Mouse (Mus musculus) c-Kit-negative CD71-positive TER-119-positive erythroid progenitor cells, embryonic 14.5 days (primary cell): ENCODE results near the gene Capn8.

Experiments
- DNase-seq: peaks from one replicate; pipeline ENCODE4 v3.0.0-alpha.2; 2013; ENCODE audit warnings: low read depth, low spot score

Gene Capn8

GRCm38 (mm10) chr1:182564408-182565120 lies at the start of gene Capn8:
TSS of gene Capn8 (plus strand) at chr1:182565007.
- DNase-seq: no peak

GRCm38 (mm10) chr1:182516758-182517676 lies 47.8 kb upstream of the Capn8 start, which contains the start of gene Capn2:
TSS of gene Capn2 (minus strand) at chr1:182517608.
- no peak for DNase-seq

- no peak for DNase-seq
Observed at GRCm38 (mm10) chr1:182517677-182518011, 47.2 kb upstream of the Capn8 start.

- DNase-seq: no peak
Observed at GRCm38 (mm10) chr1:182518143-182518680, 46.6 kb upstream of the Capn8 start.

GRCm38 (mm10) chr1:182518811-182519210 lies 46.0 kb upstream of the Capn8 start:
- DNase-seq: no peak

GRCm38 (mm10) chr1:182519341-182519740 lies 45.5 kb upstream of the Capn8 start:
- DNase-seq: no peak

- no peak for DNase-seq
Observed at GRCm38 (mm10) chr1:182520091-182520937, 44.5 kb upstream of the Capn8 start.

- DNase-seq: no peak
Observed at GRCm38 (mm10) chr1:182520938-182521500, 43.8 kb upstream of the Capn8 start.

- DNase-seq: no peak
Observed at GRCm38 (mm10) chr1:182522961-182523360, 41.8 kb upstream of the Capn8 start.

- no peak for DNase-seq
Observed at GRCm38 (mm10) chr1:182523692-182524091, 41.1 kb upstream of the Capn8 start.

- no peak for DNase-seq
Observed at GRCm38 (mm10) chr1:182525601-182526000, 39.2 kb upstream of the Capn8 start.

GRCm38 (mm10) chr1:182527261-182527766 lies 37.5 kb upstream of the Capn8 start:
- DNase-seq: no peak

- no peak for DNase-seq
Observed at GRCm38 (mm10) chr1:182527921-182528858, 36.6 kb upstream of the Capn8 start.

- DNase-seq: no peak
Observed at GRCm38 (mm10) chr1:182533583-182533982, 31.2 kb upstream of the Capn8 start.

- DNase-seq: no peak
Observed at GRCm38 (mm10) chr1:182535080-182535481, 29.7 kb upstream of the Capn8 start.

- peak; percentile 13 for DNase-seq
Observed at GRCm38 (mm10) chr1:182539023-182539940, 25.5 kb upstream of the Capn8 start.

- no peak for DNase-seq
Observed at GRCm38 (mm10) chr1:182542110-182542509, 22.7 kb upstream of the Capn8 start.

- no peak for DNase-seq
Observed at GRCm38 (mm10) chr1:182543136-182543535, 21.7 kb upstream of the Capn8 start.

- no peak for DNase-seq
Observed at GRCm38 (mm10) chr1:182543906-182544305, 20.9 kb upstream of the Capn8 start.
